Mouse (Mus musculus) forebrain, embryonic 15.5 days (tissue): ENCODE data around the gene Igflr1. TPM values are rescaled to one million over a fixed set of nuclear protein-coding genes. Genes with fewer than 3 reads are reported as not detected.
A peak's percentile ranks its signal among the peaks of the same experiment; 100 is the strongest.

Source experiments
- ATAC-seq: fragments of 200-750 bp; cut with Nextera tagmentation; replicated peaks from 2 replicates; pipeline ENCODE4 v1.8.0; 2017; ENCODE audit warnings: mild to moderate bottlenecking, moderate TSS enrichment, moderate library complexity
- H3K27ac ChIP-seq: fragments of 300-500 bp; sonication (generic); replicated peaks from 2 replicates; pipeline ENCODE4 v1.5.1; 2015; ENCODE audit warnings: mild to moderate bottlenecking, inconsistent platforms
- H3K27me3 ChIP-seq: fragments of 300-500 bp; sonication (generic); 2 replicates; pipeline ENCODE4 v1.6.1; 2015; ENCODE audit warnings: inconsistent platforms
- H3K36me3 ChIP-seq: fragments of 300-500 bp; sonication (generic); 2 replicates; pipeline ENCODE4 v1.6.1; 2015; ENCODE audit warnings: mild to moderate bottlenecking, inconsistent platforms
- H3K4me1 ChIP-seq: fragments of 300-500 bp; sonication (generic); 2 replicates; pipeline ENCODE4 v1.6.1; 2015; ENCODE audit warnings: inconsistent platforms
- H3K4me2 ChIP-seq: fragments of 300-500 bp; sonication (generic); replicated peaks from 2 replicates; pipeline ENCODE4 v1.6.1; 2015; ENCODE audit warnings: mild to moderate bottlenecking, inconsistent platforms
- H3K4me3 ChIP-seq: fragments of 300-500 bp; sonication (generic); 2 replicates; pipeline ENCODE4 v1.5.1; 2015; ENCODE audit warnings: mild to moderate bottlenecking, inconsistent platforms
- H3K9ac ChIP-seq: fragments of 300-500 bp; sonication (generic); replicated peaks from 2 replicates; pipeline ENCODE4 v1.6.1; 2015; ENCODE audit warnings: mild to moderate bottlenecking, inconsistent platforms
- H3K9me3 ChIP-seq: fragments of 300-500 bp; sonication (generic); 2 replicates; pipeline ENCODE4 v1.6.1; 2016; ENCODE audit warnings: inconsistent platforms
- WGBS: fragments of 180-500 bp; shearing (Covaris S2); methylation state at CpG from one replicate; pipeline ENCODE4 v1.1.7; 2015; ENCODE audit warnings: mixed read lengths; 5-methylcytosine and 5-hydroxymethylcytosine counted together
- polyA plus RNA-seq: library from polyadenylated mRNA; unstranded; fragments of >200 nt; fragmentation: Nextera tagmentation; extraction: Ambion mirVana; gene quantifications from 2 replicates; pipeline ENCODE4 v1.2.1, GENCODE M21; 2015

Igflr1 gene
- polyA plus RNA-seq, result 6.3 and 6.6 TPM in 2 replicates

GRCm38 (mm10) chr7:30564970-30565571, at the start of gene Igflr1:
Gene Igflr1 (plus strand): TSS chr7:30565427.
- Histone ChIP-seq H3K4me2 (peak within 1 kb of the TSS; percentile 73), H3K9me3 (no peaks in the 10 kb centered on the region), H3K27ac (no peak within 1 kb of the TSS), H3K4me3 (no peak within 1 kb of the TSS; the same call in 1 of the 2 replicates), H3K9ac (no peak within 1 kb of the TSS), H3K4me1 (peaks cover 19% of the 10 kb centered on the region), H3K36me3 (peaks cover 51% of the 10 kb centered on the region), H3K27me3 (no peaks in the 10 kb centered on the region)
- 95% methylated on average over 12 of the region's 12 CpGs for WGBS
- ATAC-seq, result no peak

DNA sequence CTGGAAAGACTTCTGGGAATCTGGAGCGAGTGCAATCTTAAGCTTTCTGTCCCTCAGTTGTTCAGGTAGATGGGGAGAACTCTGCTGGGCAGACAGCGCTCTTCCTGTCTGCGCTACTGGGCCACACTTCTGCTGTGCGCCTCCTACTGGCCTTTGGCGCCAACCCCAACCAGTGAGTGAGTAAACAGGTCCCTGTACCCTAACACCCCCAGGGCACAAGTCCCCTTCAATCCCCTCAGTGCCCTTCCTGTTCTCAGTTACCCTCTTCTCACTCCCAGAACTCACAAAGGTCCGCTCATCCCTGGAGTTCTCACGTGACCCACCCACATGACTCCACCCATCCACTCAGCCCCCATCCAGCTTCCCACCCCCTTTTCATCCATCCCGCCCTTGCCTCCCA, 46.9 kb upstream of the Igflr1 start:
- Histone ChIP-seq H3K4me2 (no peak overlapping the region), H3K9me3 (no peaks in the 10 kb centered on the region), H3K36me3 (peaks cover 6% of the 10 kb centered on the region), H3K27ac (no peak overlapping the region), H3K4me3 (no peak overlapping the region), H3K9ac (no peak overlapping the region), H3K4me1 (peaks cover 10% of the 10 kb centered on the region; the same call in 1 of the 2 replicates), H3K27me3 (no peaks in the 10 kb centered on the region)
- WGBS, result 46% methylated on average over 8 of the region's 8 CpGs
- no peak for ATAC-seq

GRCm38 (mm10) chr7:30520396-30520795, 44.8 kb upstream of the Igflr1 start:
- H3K27me3 ChIP-seq, result no peaks in the 10 kb centered on the region
- no peaks in the 10 kb centered on the region for H3K9me3 ChIP-seq
- H3K27ac ChIP-seq, result no peak overlapping the region
- H3K4me2 ChIP-seq, result no peak overlapping the region
- H3K4me1 ChIP-seq, result peaks cover 10% of the 10 kb centered on the region; the same call in 1 of the 2 replicates
- WGBS, result 61% methylated on average over 4 of the region's 4 CpGs
- H3K9ac ChIP-seq, result no peak overlapping the region
- 0 out of 2 replicates have a peak, but pooled peaks have one; percentile 18 for ATAC-seq
- H3K4me3 ChIP-seq, result no peak overlapping the region
- peaks cover 24% of the 10 kb centered on the region for H3K36me3 ChIP-seq

GRCm38 (mm10) chr7:30520856-30521255, 44.4 kb upstream of the Igflr1 start:
- H3K27ac ChIP-seq, result no peak overlapping the region

DNA sequence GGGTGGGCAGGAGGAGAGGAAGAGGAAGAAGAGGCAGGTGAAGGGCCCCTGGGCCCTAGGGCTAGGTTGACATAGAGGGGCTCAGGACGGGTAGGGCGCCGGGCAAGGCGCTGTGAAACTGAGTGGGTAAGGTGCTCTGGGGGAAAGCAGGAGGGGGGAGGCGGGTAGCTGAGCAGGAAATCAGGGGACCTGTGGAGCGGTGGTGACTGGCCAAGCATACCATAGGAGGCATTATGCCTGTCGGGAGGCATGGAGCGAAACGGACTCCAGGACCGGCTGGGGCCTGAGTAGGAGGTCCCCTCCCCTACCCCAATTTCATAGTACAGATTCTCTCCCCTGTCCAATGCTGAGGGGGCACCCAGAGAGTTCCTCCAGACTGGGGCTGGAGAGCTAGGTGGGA, 42.4 kb upstream of the Igflr1 start:
- no peak overlapping the region for H3K27ac ChIP-seq
- ATAC-seq, result no peak

More at GRCm38 (mm10) chr7:30520856-30521255, 44.4 kb upstream of the Igflr1 start:
- H3K36me3 ChIP-seq, result peaks cover 29% of the 10 kb centered on the region
- H3K27me3 ChIP-seq, result no peaks in the 10 kb centered on the region
- no peak overlapping the region for H3K9ac ChIP-seq
- H3K4me3 ChIP-seq, result no peak overlapping the region
- H3K9me3 ChIP-seq, result no peaks in the 10 kb centered on the region
- no peak for ATAC-seq
- WGBS, result 64% methylated on average over 5 of the region's 5 CpGs
- no peak overlapping the region for H3K4me2 ChIP-seq
- peaks cover 10% of the 10 kb centered on the region; the same call in 1 of the 2 replicates for H3K4me1 ChIP-seq

DNA sequence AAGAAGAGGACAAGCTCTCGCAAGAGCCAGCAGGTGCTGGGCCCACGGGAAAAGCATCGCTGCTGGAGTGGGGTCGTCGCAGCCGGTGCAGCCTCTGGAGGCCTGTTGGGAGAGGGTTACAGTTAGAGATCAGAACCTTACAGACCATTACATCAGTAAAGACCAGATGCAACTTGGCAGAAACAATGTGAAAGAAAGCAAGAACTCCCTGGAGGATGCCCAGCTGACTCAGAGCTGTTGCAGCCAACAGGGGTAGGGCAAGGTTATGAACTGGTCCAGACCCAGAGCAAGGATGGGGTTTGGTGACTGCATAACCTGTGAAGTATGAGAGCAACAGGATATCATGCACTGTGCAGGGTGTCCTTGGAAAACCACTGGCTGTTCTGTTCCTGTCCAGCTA, 40.7 kb upstream of the Igflr1 start:
- Histone ChIP-seq H3K36me3 (peaks cover 65% of the 10 kb centered on the region), H3K9me3 (no peaks in the 10 kb centered on the region), H3K9ac (no peak overlapping the region), H3K4me1 (peaks cover 18% of the 10 kb centered on the region; the same call in 1 of the 2 replicates), H3K27ac (no peak overlapping the region), H3K4me2 (no peak overlapping the region), H3K27me3 (no peaks in the 10 kb centered on the region), H3K4me3 (no peak overlapping the region)
- 86% methylated on average over 6 of the region's 6 CpGs for WGBS
- ATAC-seq, result no peak

More for the DNA sequence above, 42.4 kb upstream of the Igflr1 start:
- Histone ChIP-seq H3K9ac (no peak overlapping the region), H3K27me3 (no peaks in the 10 kb centered on the region), H3K36me3 (peaks cover 49% of the 10 kb centered on the region), H3K4me1 (peaks cover 18% of the 10 kb centered on the region; the same call in 1 of the 2 replicates), H3K4me2 (no peak overlapping the region), H3K4me3 (no peak overlapping the region), H3K9me3 (no peaks in the 10 kb centered on the region)
- WGBS, result 86% methylated on average over 10 of the region's 10 CpGs

DNA sequence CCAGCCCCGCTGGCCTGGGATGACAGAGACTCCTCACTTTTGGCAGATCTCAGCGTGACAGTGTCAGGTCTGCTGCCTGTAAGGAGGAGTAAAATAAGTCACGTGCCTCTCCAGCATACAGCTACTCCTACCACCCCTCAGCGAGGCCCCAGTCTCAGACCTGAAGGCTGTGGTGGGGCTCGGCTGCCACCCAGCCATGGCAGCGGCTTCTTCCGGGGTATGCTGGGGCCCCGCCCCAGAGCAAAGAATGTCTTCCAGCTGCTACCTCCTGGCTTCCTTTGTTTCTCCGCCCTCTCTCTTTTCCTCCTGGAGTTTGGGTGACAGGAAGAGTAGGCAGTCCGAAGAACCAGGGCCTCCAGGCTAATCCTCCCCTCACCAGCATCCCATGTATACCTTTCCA, 39.3 kb upstream of the Igflr1 start:
- peaks cover 80% of the 10 kb centered on the region for H3K36me3 ChIP-seq
- no peak overlapping the region for H3K27ac ChIP-seq
- WGBS, result 41% methylated on average over 10 of the region's 10 CpGs
- H3K4me1 ChIP-seq, result 0 out of 2 replicates have a peak, but pooled peaks cover 11% of the 10 kb centered on the region
- 0 out of 2 replicates have a peak overlapping the region, but pooled peaks have one; percentile 15 for H3K9ac ChIP-seq
- no peak overlapping the region for H3K4me2 ChIP-seq
- no peaks in the 10 kb centered on the region for H3K9me3 ChIP-seq
- H3K4me3 ChIP-seq, result no peak overlapping the region
- ATAC-seq, result no peak
- no peaks in the 10 kb centered on the region for H3K27me3 ChIP-seq

DNA sequence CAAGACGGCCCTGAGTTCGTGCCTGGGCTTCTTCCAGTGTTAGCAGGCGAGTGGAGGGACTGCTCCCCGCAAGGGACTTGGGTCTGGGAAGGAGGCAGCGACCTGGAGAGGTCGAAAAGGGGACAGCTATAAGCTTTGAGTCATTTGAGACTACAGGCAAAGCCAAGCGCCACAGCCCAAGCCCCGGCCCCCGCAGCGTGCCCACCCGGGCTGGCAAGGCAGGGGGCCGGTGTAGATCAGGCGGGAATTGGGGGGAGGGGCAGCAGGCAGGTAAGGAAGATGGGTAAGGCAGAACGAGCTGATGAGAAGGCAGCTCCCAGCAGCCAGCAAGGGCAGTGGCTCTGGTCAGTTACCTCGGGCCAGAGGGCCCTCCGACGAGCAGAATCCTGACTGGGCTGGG, 38.8 kb upstream of the Igflr1 start:
- no peak overlapping the region for H3K4me2 ChIP-seq
- H3K9ac ChIP-seq, result 0 out of 2 replicates have a peak overlapping the region, but pooled peaks have one; percentile 15
- H3K9me3 ChIP-seq, result no peaks in the 10 kb centered on the region
- peaks cover 12% of the 10 kb centered on the region for H3K4me1 ChIP-seq
- 28% methylated on average over 17 of the region's 17 CpGs for WGBS
- H3K4me3 ChIP-seq, result no peak overlapping the region
- H3K27me3 ChIP-seq, result no peaks in the 10 kb centered on the region
- ATAC-seq, result no peak
- H3K27ac ChIP-seq, result no peak overlapping the region
- H3K36me3 ChIP-seq, result peaks cover 83% of the 10 kb centered on the region

DNA sequence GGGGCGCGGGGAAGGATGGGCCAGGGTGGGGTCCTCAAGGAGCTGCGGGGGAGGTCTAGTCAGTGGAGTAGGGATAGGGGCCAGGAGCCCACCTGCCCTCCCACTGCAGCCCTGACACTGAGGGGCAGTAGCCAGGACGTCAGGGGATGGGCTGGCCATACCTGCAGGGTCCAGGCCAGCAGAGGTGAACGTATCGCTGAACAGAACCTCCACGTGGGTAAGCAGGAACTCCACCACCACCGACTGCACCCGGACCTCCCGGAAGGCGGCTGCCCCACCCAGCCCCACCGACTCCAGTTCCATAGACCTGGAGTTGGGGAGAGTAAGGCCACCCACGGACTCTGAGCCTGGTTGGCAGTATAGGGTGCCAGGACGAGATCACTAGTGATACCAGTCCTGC, 38.2 kb upstream of the Igflr1 start:
- no peak overlapping the region for H3K9ac ChIP-seq
- no peaks in the 10 kb centered on the region for H3K9me3 ChIP-seq

DNA sequence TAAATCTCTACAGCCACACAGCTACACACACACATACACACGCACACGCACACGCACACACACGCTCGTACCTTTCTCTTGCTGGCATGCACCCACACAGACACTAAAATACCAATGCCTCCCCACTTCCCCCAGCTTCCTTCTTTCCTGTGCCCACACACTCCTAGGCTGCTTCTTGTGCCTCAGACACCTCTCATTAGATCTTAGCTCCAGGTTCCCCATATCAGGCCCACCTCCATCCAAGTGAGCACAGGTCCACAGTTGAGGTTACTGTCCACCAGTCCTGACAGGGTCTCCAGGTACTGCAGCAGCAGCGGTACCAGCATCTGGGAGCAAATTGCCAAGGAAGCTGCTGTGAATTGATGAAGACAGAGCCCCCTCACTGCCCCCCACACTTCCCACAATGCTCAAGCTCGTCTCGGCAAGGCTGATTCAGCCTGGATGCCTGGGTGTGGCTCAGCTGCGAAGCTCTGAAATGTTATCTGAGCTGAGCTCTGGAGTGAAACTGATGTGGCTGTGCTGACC, 33.9 kb upstream of the Igflr1 start:
- 84% methylated on average over 9 of the region's 9 CpGs for WGBS
- H3K9ac ChIP-seq, result peak overlapping the region; percentile 94; the same call in 1 of the 2 replicates
- H3K27me3 ChIP-seq, result no peaks in the 10 kb centered on the region
- H3K9me3 ChIP-seq, result no peaks in the 10 kb centered on the region
- peaks cover 44% of the 10 kb centered on the region for H3K4me1 ChIP-seq
- peaks cover 60% of the 10 kb centered on the region for H3K36me3 ChIP-seq
- no peak overlapping the region for H3K27ac ChIP-seq
- H3K4me2 ChIP-seq, result peak overlapping the region; percentile 78
- H3K4me3 ChIP-seq, result no peak overlapping the region
- no peak for ATAC-seq

More for the DNA sequence above, 38.2 kb upstream of the Igflr1 start:
- no peak overlapping the region for H3K4me2 ChIP-seq
- 82% methylated on average over 14 of the region's 14 CpGs for WGBS
- no peak overlapping the region for H3K4me3 ChIP-seq
- no peaks in the 10 kb centered on the region for H3K27me3 ChIP-seq
- peaks cover 18% of the 10 kb centered on the region for H3K4me1 ChIP-seq
- ATAC-seq, result no peak
- no peak overlapping the region for H3K27ac ChIP-seq
- peaks cover 89% of the 10 kb centered on the region for H3K36me3 ChIP-seq

DNA sequence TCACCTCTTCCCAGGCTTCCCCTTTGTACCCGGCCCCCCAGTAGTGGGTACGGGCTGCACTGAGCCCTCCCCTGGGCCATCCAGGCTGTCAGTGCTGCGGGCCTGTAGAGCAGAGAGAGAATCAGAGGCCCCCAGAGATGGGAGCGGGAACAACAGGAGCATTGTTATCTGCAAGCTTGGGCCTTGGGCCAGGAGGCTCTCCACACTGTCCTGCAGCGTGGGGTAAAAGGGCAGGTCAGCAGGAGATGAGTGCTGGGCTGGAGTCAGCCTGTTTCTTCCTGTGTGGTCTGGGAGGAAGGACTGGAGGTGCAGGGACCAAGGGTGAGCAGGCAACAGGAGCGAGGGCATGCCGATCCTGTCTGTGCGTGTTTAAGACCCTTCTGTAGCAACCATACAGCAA, 32.3 kb upstream of the Igflr1 start:
- no peak overlapping the region for H3K27ac ChIP-seq
- H3K36me3 ChIP-seq, result peaks cover 45% of the 10 kb centered on the region
- no peaks in the 10 kb centered on the region for H3K27me3 ChIP-seq
- 8% methylated on average over 8 of the region's 8 CpGs for WGBS
- peak overlapping the region; percentile 94 for H3K9ac ChIP-seq
- ATAC-seq, result no peak
- H3K4me2 ChIP-seq, result peak overlapping the region; percentile 78
- H3K4me3 ChIP-seq, result peak overlapping the region; percentile 91
- no peaks in the 10 kb centered on the region for H3K9me3 ChIP-seq
- peaks cover 38% of the 10 kb centered on the region for H3K4me1 ChIP-seq

DNA sequence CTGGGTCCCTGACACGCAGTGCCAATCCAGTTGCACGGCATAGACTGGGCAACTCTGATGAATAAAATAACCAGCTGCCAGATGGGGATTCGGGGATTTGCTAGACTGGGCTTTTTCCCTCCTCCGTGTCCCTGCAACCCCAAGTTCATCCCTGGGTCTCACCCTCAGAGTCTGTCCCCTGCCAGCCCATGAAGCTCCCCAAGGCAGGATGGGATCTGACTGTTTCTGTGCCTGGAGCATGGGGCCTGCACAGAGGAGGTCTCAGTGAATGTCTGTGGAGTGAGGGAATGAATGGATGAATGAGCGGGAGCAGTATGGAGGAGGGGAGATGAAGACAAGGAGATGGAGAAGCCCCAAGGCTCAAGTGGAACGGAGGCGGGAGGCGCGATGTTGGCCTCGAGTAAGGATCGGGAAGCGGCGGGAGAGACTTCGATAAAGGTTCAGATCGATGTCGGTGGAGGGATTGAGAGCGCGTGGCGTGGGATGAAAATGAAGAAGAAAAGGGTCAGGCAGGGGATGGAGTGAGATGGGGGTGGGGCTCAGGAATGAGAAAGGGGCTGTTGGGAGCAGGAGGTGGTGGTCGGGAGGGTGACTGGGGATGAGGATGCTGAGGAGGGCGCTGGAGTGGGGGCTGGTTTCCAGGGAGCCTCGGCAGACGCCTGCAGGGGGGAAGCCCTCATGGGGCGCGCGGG, 31.1 kb upstream of the Igflr1 start:
- peak overlapping the region; percentile 98 for H3K27ac ChIP-seq
- 2% methylated on average over 26 of the region's 26 CpGs for WGBS
- peak overlapping the region; percentile 91 for H3K4me3 ChIP-seq
- peak overlapping the region; percentile 78 for H3K4me2 ChIP-seq
- no peaks in the 10 kb centered on the region for H3K27me3 ChIP-seq
- H3K36me3 ChIP-seq, result peaks cover 33% of the 10 kb centered on the region
- no peaks in the 10 kb centered on the region for H3K9me3 ChIP-seq
- H3K9ac ChIP-seq, result peak overlapping the region; percentile 94
- peak; percentile 48 for ATAC-seq
- H3K4me1 ChIP-seq, result peaks cover 38% of the 10 kb centered on the region
